Mouse (Mus musculus) heart, embryonic 16.5 days (tissue): ENCODE data around the gene Gm20547. TPM values are rescaled to one million over a fixed set of nuclear protein-coding genes. Genes with fewer than 3 reads are reported as not detected.

Experiments
- ATAC-seq: fragments of 200-750 bp; cut with Nextera tagmentation; replicated peaks from 2 replicates; pipeline ENCODE4 v1.8.0; 2017; ENCODE audit warnings: moderate number of reproducible peaks; ENCODE audit not compliant: insufficient read depth, low FRiP score; ENCODE audit errors: extremely low read depth
- H3K27ac ChIP-seq: fragments of 300-500 bp; sonication (generic); 2 replicates; pipeline ENCODE4 v1.5.1; 2014; ENCODE audit warnings: mild to moderate bottlenecking, low read length, control low read depth, moderate library complexity
- H3K27me3 ChIP-seq: fragments of 300-500 bp; sonication (generic); 2 replicates; pipeline ENCODE4 v1.6.1; 2014; ENCODE audit warnings: low read length, mixed read lengths; ENCODE audit not compliant: control insufficient read depth, insufficient read depth
- H3K36me3 ChIP-seq: fragments of 300-500 bp; sonication (generic); 2 replicates; pipeline ENCODE4 v1.6.1; 2014; ENCODE audit not compliant: control insufficient read depth, insufficient read depth
- H3K4me1 ChIP-seq: fragments of 300-500 bp; sonication (generic); 2 replicates; pipeline ENCODE4 v1.6.1; 2014; ENCODE audit warnings: low read length, mixed read lengths; ENCODE audit not compliant: control insufficient read depth, insufficient read depth
- H3K4me2 ChIP-seq: fragments of 300-500 bp; sonication (generic); 2 replicates; pipeline ENCODE4 v1.6.1; 2014; ENCODE audit warnings: low read depth, mild to moderate bottlenecking, control low read depth, low read length
- H3K4me3 ChIP-seq: fragments of 300-500 bp; sonication (generic); 2 replicates; pipeline ENCODE4 v1.5.1; 2014; ENCODE audit warnings: mild to moderate bottlenecking, control low read depth, low read length
- H3K9ac ChIP-seq: fragments of 300-500 bp; sonication (generic); 2 replicates; pipeline ENCODE4 v1.6.1; 2014; ENCODE audit warnings: low read length, control low read depth
- H3K9me3 ChIP-seq: fragments of 300-500 bp; sonication (generic); replicated peaks from 2 replicates; pipeline ENCODE4 v1.6.1; 2016; ENCODE audit warnings: low read length; ENCODE audit not compliant: control insufficient read depth
- WGBS: fragments of 180-500 bp; shearing (Covaris S2); extraction: QIAGEN DNeasy Blood & Tissue Kit; methylation state at CpG from one replicate; pipeline ENCODE4 v1.1.7; 2014; 5-methylcytosine and 5-hydroxymethylcytosine counted together
- polyA plus RNA-seq: library from polyadenylated mRNA; unstranded; fragments of >200 nt; fragmentation: Nextera tagmentation; extraction: Ambion mirVana; gene quantifications from 2 replicates; pipeline ENCODE4 v1.2.1, GENCODE M21; 2015

The Gm20547 gene
- polyA plus RNA-seq, 1 experiment from 2014 or later, result not detected

GRCm38 (mm10) chr17:34865981-34866380 is 15.9 kb downstream of the Gm20547 start:
- H3K4me2 ChIP-seq, result no peak overlapping the region
- H3K4me3 ChIP-seq, result no peak overlapping the region
- no peaks in the 10 kb centered on the region for H3K27me3 ChIP-seq
- no peak for ATAC-seq
- H3K36me3 ChIP-seq, result no peaks in the 10 kb centered on the region
- no peak overlapping the region for H3K9ac ChIP-seq
- H3K9me3 ChIP-seq, result no peaks in the 10 kb centered on the region
- H3K27ac ChIP-seq, result no peak overlapping the region
- 53% methylated on average over 7 of the region's 7 CpGs for WGBS
- H3K4me1 ChIP-seq, result no peaks in the 10 kb centered on the region

- H3K4me2 ChIP-seq, result no peak within 1 kb of the TSS
- no peak within 1 kb of the TSS for H3K9ac ChIP-seq
- H3K4me3 ChIP-seq, result no peak within 1 kb of the TSS
- H3K27ac ChIP-seq, result no peak within 1 kb of the TSS
- no peaks in the 10 kb centered on the region for H3K36me3 ChIP-seq
- ATAC-seq, result no peak
- H3K9me3 ChIP-seq, result no peaks in the 10 kb centered on the region
- WGBS, result 55% methylated on average over 8 of the region's 8 CpGs
- no peaks in the 10 kb centered on the region for H3K4me1 ChIP-seq
- H3K27me3 ChIP-seq, result no peaks in the 10 kb centered on the region
These were observed 19.3 kb downstream of the Gm20547 start, which contains the start of gene Cfb for GRCm38 (mm10) chr17:34862416-34863081. TSS of gene Cfb (minus strand) at chr17:34862518.

GRCm38 (mm10) chr17:34861704-34862415 is 20.0 kb downstream of the Gm20547 start:
- Histone ChIP-seq H3K9me3 (no peaks in the 10 kb centered on the region), H3K4me3 (no peak overlapping the region), H3K27me3 (no peaks in the 10 kb centered on the region), H3K4me2 (no peak overlapping the region), H3K36me3 (peaks cover under 1% of the 10 kb centered on the region; the same call in 1 of the 2 replicates), H3K9ac (no peak overlapping the region), H3K27ac (no peak overlapping the region), H3K4me1 (no peaks in the 10 kb centered on the region)
- ATAC-seq, result no peak
- 60% methylated on average over 13 of the region's 13 CpGs for WGBS

GRCm38 (mm10) chr17:34860514-34860913 is 21.3 kb downstream of the Gm20547 start:
- Histone ChIP-seq H3K9ac (no peak overlapping the region), H3K27ac (no peak overlapping the region), H3K27me3 (no peaks in the 10 kb centered on the region), H3K4me3 (no peak overlapping the region), H3K4me1 (no peaks in the 10 kb centered on the region), H3K4me2 (no peak overlapping the region), H3K36me3 (peaks cover 7% of the 10 kb centered on the region), H3K9me3 (no peaks in the 10 kb centered on the region)
- no peak for ATAC-seq
- WGBS, result 76% methylated on average over 9 of the region's 9 CpGs

DNA sequence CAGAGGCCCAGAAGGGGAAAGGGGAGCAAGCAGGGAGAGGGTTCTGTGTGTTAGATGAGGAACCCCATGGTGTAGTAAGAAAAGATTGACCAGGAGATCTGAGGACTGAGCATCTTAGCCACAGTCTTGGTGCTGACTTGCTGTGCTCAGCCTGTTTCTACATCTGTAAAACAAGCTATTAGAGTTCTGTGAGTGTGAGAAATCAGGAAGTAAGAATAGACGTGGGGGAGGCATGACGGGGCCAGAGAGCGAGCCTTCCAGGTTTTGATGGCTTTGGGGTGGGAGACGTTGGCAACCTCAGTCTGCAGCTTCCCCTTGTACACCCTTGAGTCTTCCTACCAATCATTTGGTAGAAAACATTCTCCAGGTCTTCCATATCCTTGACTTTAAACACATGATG is 23.2 kb downstream of the Gm20547 start:
- H3K36me3 ChIP-seq, result peaks cover 19% of the 10 kb centered on the region
- WGBS, result 61% methylated on average over 4 of the region's 4 CpGs

DNA sequence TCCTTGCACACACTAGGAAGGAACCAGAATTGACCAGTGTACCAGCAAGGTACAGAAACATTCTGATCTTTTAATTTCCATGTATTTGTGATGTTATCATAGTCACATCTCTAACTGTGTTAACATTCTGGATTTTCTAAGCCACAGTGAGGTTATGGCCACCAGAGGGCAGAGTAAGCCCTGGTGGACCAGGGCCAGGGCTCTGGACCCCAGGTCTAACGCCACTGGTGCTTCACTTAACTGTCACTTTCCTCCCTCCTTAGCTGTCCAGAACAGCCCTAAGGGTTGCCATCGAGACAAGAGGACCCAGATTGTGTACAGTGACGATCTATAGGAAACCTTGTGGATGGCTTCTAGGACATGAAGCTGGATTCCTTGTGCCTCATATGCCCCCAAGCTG is 26.0 kb downstream of the Gm20547 start:
- 26% methylated on average over 3 of the region's 3 CpGs for WGBS
- H3K27ac ChIP-seq, result no peak overlapping the region
- H3K9ac ChIP-seq, result no peak overlapping the region
- H3K36me3 ChIP-seq, result peaks cover 29% of the 10 kb centered on the region
- peak; percentile 20; the same call in 1 of the 2 replicates for ATAC-seq
- no peaks in the 10 kb centered on the region for H3K9me3 ChIP-seq
- no peaks in the 10 kb centered on the region for H3K27me3 ChIP-seq
- no peak overlapping the region for H3K4me2 ChIP-seq
- H3K4me1 ChIP-seq, result peaks cover 7% of the 10 kb centered on the region
- no peak overlapping the region for H3K4me3 ChIP-seq

More for the DNA sequence above, 23.2 kb downstream of the Gm20547 start:
- Histone ChIP-seq H3K4me3 (no peak overlapping the region), H3K4me2 (no peak overlapping the region), H3K4me1 (no peaks in the 10 kb centered on the region), H3K27ac (no peak overlapping the region), H3K9ac (no peak overlapping the region), H3K27me3 (no peaks in the 10 kb centered on the region), H3K9me3 (no peaks in the 10 kb centered on the region)
- no peak for ATAC-seq

DNA sequence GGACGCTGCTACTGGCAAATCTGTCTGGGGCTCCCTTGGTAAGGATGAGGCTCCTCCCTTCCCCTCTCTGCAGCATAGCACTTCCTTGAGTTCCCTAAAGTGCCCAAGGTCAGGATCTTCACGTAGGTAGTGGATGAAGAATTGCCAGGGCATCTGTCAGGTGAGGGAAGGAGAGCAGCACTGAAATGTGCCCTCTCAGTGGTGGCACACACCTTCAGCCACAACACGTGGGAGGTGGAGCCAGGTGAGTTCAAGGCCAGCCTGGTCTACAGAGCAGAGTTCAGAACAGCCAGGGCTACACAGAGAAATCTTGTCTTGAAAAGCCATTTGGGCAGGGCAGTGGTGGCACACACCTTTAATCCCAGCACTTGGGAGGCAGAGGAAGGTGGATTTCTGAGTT is 27.1 kb downstream of the Gm20547 start:
- 72% methylated on average over 3 of the region's 3 CpGs for WGBS
- ATAC-seq, result no peak
- Histone ChIP-seq H3K4me2 (no peak overlapping the region), H3K36me3 (peaks cover 29% of the 10 kb centered on the region), H3K9ac (no peak overlapping the region), H3K27ac (no peak overlapping the region), H3K4me1 (peaks cover 8% of the 10 kb centered on the region), H3K9me3 (no peaks in the 10 kb centered on the region), H3K4me3 (no peak overlapping the region), H3K27me3 (no peaks in the 10 kb centered on the region)

DNA sequence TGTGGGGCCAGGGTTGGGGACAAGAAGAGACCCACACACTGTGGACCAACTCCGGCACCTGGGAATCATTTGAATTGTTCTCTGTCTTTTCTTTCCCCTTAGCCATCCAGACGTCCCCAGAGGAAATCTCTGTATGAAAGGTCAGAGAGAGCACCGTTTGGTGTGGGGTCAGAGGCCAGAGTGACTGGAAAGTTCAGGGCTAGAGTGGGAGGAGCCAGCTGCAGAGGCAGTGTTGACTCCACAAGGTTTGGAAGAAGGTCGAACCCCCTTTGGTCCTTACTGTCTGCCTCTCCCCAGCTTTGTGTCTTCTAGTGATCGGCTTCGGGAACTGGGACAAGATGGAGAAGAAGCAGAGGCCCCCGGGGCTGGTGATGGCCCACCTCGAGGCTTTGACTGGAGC is 28.3 kb downstream of the Gm20547 start:
- Histone ChIP-seq H3K4me1 (peaks cover 13% of the 10 kb centered on the region), H3K27ac (no peak overlapping the region), H3K9ac (no peak overlapping the region), H3K36me3 (peaks cover 29% of the 10 kb centered on the region), H3K4me3 (no peak overlapping the region), H3K27me3 (no peaks in the 10 kb centered on the region), H3K9me3 (no peaks in the 10 kb centered on the region), H3K4me2 (no peak overlapping the region)
- ATAC-seq, result no peak
- 78% methylated on average over 8 of the region's 8 CpGs for WGBS

DNA sequence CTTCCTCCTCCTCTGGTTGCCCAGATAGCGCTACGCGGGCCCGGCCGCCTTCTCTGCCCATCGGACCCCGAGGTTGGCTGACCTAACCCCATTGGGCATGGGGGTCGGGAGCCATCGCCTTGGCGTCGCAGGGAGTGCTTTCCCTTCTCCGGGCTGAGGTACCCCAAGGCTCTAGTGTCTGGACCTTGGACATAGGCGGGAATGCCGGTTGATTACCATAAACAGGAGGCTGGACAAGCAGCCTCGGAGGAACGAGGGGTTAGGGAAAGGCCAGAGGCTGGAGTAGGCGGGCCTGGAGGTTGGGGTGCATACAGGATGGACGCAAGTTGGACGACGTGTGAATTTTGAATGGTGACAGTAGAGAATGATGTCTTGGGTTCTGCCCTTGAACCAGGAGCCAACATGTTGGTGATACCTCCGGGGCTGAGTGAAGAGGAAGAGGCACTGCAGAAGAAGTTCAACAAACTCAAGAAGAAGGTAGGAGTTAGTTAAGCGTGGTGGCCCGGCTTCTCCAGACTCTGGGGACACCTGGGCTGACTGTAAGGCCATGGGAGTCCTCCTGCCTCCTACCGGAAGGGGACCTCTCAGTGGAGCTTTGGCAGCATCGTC is 31.2 kb downstream of the Gm20547 start:
- no peaks in the 10 kb centered on the region for H3K9me3 ChIP-seq
- H3K27ac ChIP-seq, result no peak overlapping the region
- peaks cover 13% of the 10 kb centered on the region for H3K4me1 ChIP-seq
- 1% methylated on average over 25 of the region's 25 CpGs for WGBS
- ATAC-seq, result peak; percentile 7; the same call in 1 of the 2 replicates
- peak overlapping the region; percentile 92 for H3K9ac ChIP-seq
- peaks cover 33% of the 10 kb centered on the region for H3K36me3 ChIP-seq
- peak overlapping the region; percentile 86 for H3K4me3 ChIP-seq
- no peaks in the 10 kb centered on the region for H3K27me3 ChIP-seq
- peak overlapping the region; percentile 91 for H3K4me2 ChIP-seq
